ENCODE assay signal across 28 mouse cellular contexts in the genomic region with DNA sequence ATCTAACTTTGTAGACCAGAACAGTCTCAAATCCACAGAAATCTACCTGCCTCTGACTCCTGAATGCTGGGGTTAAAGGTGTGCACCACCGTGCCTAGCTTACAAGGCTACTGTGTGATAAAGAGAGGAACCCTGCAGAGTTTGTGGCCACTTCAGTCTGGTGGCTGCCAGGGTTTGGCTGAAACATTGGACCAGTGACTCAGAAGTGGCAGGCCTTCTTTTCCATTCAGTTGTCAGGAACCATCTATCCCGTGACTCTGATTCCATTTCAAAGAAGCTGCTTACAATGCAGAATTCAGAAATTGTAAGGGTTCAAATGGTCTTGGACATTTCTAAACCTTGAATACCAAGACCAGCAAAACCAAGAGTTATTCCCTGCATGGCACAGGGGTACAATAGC. TPM values are rescaled to one million over a fixed set of nuclear protein-coding genes. Genes with fewer than 3 reads are reported as not detected.
"Had no signal": no experiment of that assay in that cellular context is flagged by ENCODE, and none has a peak within 500 bp of the region (broad histone marks: within the 10 kb centered on the region; RNA-seq: fewer than 3 reads in every experiment).

No protein-coding gene starts in this region.

- H3K27me3 ChIP-seq: heart, embryonic 13.5 days; heart, embryonic 15.5 days; hindbrain, embryonic 12.5 days; intestine, embryonic 15.5 days; limb, embryonic 12.5 days; liver, embryonic 13.5 days; liver, embryonic 15.5 days had no signal

- H3K27ac ChIP-seq: heart, adult 2 months; heart, embryonic 13.5 days; heart, embryonic 15.5 days; hindbrain, embryonic 10.5 days; hindbrain, embryonic 12.5 days; hindbrain, embryonic 14.5 days; intestine, embryonic 15.5 days; layer of hippocampus, adult 2 months; left cerebral cortex, adult 2 months; limb, embryonic 10.5 days; limb, embryonic 12.5 days; liver, embryonic 13.5 days; liver, embryonic 15.5 days had no signal

- ATAC-seq: hindbrain, embryonic 16.5 days; inflammation-experienced regulatory T-cells, adult 6 months; intestine, embryonic 15.5 days; intestine, postnatal 0 days; liver, postnatal 0 days had no signal

- H3K4me1 ChIP-seq: heart, embryonic 15.5 days; hindbrain, embryonic 10.5 days; hindbrain, embryonic 12.5 days; intestine, embryonic 15.5 days; limb, embryonic 12.5 days; liver, embryonic 13.5 days; liver, embryonic 15.5 days had no signal

- DNase-seq: gastrocnemius, postnatal 14 days; gastrocnemius, postnatal 36 days; heart, adult 11 months; heart, adult 2 months; heart, postnatal 14 days; heart, postnatal 4 days; kidney, adult 18-20 months; kidney, adult 8-10 months; kidney, postnatal 10 days; kidney, postnatal 25 days; kidney, postnatal 4 days; liver; liver, embryonic 13.5 days; liver, postnatal 0 days had no signal

- H3K4me3 ChIP-seq: heart, adult 2 months; heart, embryonic 13.5 days; heart, embryonic 15.5 days; hindbrain, embryonic 10.5 days; hindbrain, embryonic 12.5 days; intestine, embryonic 15.5 days; layer of hippocampus, adult 2 months; left cerebral cortex, adult 2 months; limb, embryonic 10.5 days; limb, embryonic 12.5 days; liver, embryonic 13.5 days; liver, embryonic 15.5 days had no signal

RNA-seq across cellular contexts. Expression of a gene that starts 12.7 kb away (rescaled TPM):
- polyA plus RNA-seq: inflammation-experienced regulatory T-cells, adult 6 months; liver, postnatal 0 days had no signal
